Mouse (Mus musculus): ENCODE measurements at regions not wholly inside any gene's neighbourhood (a gene's known extent, or its start where the extent isn't known, plus 50 kb on each side); places are given as distances from the start of the nearest gene placed in this dataset.

DNA sequence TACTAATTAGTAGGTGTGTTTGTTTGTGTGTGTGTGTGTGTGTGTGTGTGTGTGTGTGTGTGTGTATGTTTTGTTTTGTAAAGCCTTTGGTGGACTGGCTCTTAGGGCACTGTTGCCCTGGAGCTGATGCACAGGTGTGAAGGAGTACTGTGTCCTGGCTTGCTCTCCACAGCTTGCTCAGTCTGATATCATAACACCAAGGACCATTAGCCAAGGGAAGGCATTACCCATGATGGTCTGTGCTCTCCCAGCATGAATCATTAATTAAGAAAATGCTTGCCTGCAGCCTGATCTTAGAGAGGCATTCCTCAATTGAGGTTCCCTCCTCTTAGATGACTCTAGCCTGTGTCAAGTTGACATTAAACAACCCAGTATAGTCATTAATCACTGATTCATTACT is 54.7 kb downstream of the Spry2 start:
- DNase-seq (ENCODE audit: low spot score in 2 of 2): no peak

- no peak for DNase-seq (ENCODE audit: low spot score in 2 of 2)
These were observed 59.1 kb downstream of the Spry2 start for GRCm38 (mm10) chr14:105837533-105837932.

DNA sequence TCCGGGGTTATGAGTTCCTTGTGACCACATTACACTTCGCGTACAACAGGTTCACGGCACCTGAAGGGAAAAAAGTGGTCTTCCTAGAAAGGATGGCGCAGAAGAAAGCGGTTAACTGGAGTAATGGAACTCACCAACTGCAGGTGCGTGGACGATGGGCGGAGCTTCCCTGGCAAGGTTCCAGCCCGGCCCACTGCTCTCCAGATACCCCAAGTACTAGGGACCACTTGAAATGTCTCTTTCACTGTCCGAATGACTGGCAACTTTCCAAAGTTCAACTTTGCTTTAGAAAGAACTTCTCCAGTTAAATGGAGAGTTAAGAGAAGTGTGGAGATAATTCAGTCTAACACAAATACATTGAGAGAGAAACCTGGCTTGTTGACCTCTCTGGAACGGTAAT is 65.9 kb downstream of the Spry2 start:
- no peak for DNase-seq (ENCODE audit: low spot score in 2 of 2)

GRCm38 (mm10) chr14:105830301-105830700 is 66.3 kb downstream of the Spry2 start:
- DNase-seq (ENCODE audit: low spot score in 2 of 2): no peak

GRCm38 (mm10) chr14:105823129-105823528 is 73.5 kb downstream of the Spry2 start:
- no peak for DNase-seq (ENCODE audit: low spot score in 2 of 2)

GRCm38 (mm10) chr14:105822653-105823052 is 74.0 kb downstream of the Spry2 start:
- no peak for DNase-seq (ENCODE audit: low spot score in 2 of 2)

- DNase-seq (ENCODE audit: low spot score in 2 of 2): no peak
These were observed 77.1 kb downstream of the Spry2 start for GRCm38 (mm10) chr14:105819534-105819933.

DNA sequence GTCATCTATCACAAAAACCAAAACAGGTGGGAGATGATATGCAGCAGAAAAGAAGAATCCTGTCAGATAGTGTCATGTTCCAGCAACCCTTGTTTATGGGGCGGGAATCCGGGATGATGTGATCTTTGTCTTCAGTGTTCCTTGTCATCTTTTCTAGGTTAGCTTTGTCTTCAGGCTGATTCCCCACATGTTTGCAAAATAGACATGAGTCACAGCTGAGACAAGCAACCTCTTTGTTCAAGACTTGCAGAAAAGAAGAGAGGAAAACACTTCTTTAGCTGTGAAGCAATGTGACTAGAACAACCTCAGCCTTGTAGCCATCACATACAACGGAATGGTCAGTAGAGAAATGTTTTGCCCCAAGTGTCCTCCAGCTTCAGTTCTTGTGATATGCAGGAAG is 77.8 kb downstream of the Spry2 start:
- no peak for DNase-seq (ENCODE audit: low spot score in 2 of 2)

- DNase-seq (ENCODE audit: low spot score in 2 of 2): no peak
These were observed 79.1 kb downstream of the Spry2 start for GRCm38 (mm10) chr14:105817481-105817880.

- no peak for DNase-seq (ENCODE audit: low spot score in 2 of 2)
These were observed 80.8 kb downstream of the Spry2 start for GRCm38 (mm10) chr14:105815827-105816226.

DNA sequence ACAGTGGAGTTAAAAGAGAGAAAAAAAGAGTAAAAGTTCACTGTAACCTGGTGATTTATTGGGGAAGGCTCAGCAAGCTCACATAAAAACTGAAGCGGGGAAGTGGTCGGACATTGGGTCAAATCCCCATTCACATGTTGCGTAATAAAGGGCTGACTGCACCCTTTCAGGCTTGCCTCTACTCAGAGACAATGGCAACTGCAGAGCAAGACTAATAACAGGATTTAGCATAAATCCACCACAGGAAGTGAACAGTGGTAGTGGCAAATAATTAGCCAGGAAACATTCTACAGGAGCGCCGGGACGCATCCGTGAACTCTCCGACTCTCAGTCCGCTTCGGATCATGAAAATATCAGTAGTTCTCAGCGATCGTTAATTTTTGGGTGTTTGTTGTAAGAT is 81.3 kb downstream of the Spry2 start:
- no peak for DNase-seq (ENCODE audit: low spot score in 2 of 2)

DNA sequence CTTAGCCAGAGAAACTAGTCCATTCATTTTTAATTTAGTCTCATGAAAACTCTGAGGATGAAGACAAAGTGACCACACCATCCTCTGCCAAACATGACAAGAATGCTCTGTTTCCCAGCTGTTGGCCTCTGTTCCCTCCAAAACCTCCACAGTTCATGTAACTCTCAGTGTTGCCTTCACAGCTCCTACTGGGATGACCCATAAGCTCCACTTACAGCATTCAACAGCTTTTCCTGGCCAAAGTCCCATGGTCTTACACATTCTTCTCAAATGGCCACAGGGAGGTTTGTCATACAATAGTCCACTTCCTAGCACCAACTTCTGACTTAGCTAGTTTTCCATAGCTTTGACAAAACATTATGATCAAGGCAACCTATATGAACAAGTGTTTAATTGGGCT is 83.0 kb downstream of the Spry2 start:
- no peak for DNase-seq (ENCODE audit: low spot score in 2 of 2)

DNA sequence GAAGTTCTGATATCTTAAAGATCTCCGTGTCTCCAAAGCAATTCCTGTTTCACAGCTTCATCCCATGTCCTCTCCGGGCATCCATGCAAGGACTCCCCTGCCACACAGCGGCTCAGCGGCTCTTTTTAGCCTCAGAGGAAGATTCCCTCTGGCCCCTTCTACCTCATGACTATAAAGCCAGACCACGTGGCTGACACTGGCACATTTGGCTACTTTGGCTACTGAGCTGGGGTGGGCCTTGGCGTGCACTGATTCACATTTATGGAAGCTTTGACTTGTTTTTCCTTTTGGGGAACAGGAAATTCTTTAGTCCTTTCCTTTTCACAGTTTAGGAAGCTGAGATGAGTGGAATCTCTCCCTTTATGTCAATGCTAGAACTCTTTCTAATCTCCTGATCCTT is 83.5 kb downstream of the Spry2 start:
- DNase-seq (ENCODE audit: low spot score in 2 of 2): no peak

DNA sequence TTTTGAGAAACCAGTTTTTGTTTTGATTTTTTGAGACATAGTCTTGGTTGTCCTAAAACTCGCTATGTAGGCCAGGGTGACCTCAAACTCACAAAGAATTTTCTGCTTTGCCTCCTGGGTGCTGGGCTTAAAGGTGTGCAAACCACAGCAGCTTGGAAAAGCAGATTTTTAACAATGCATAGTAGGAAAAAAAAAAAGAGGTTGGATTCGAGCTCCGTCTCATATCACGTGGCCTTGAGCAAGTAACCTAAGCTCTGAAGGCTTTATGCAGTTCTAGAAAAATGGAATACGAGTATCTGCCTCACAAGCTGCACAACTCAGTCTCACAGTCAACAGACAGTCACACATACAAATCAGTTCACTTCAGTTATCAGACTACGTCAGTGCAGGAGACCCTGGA is 90.9 kb downstream of the Spry2 start:
- DNase-seq (ENCODE audit: low spot score in 2 of 2): no peak

- no peak for DNase-seq (ENCODE audit: low spot score in 2 of 2)
These were observed 91.3 kb downstream of the Spry2 start for GRCm38 (mm10) chr14:105805362-105805761.

GRCm38 (mm10) chr14:105804761-105805160 is 91.9 kb downstream of the Spry2 start:
- no peak for DNase-seq (ENCODE audit: low spot score in 2 of 2)

- no peak for DNase-seq (ENCODE audit: low spot score in 2 of 2)
These were observed 93.3 kb downstream of the Spry2 start for GRCm38 (mm10) chr14:105803281-105803680.

GRCm38 (mm10) chr14:105802529-105803280 is 93.9 kb downstream of the Spry2 start:
- no peak for DNase-seq (ENCODE audit: low spot score in 2 of 2)

DNA sequence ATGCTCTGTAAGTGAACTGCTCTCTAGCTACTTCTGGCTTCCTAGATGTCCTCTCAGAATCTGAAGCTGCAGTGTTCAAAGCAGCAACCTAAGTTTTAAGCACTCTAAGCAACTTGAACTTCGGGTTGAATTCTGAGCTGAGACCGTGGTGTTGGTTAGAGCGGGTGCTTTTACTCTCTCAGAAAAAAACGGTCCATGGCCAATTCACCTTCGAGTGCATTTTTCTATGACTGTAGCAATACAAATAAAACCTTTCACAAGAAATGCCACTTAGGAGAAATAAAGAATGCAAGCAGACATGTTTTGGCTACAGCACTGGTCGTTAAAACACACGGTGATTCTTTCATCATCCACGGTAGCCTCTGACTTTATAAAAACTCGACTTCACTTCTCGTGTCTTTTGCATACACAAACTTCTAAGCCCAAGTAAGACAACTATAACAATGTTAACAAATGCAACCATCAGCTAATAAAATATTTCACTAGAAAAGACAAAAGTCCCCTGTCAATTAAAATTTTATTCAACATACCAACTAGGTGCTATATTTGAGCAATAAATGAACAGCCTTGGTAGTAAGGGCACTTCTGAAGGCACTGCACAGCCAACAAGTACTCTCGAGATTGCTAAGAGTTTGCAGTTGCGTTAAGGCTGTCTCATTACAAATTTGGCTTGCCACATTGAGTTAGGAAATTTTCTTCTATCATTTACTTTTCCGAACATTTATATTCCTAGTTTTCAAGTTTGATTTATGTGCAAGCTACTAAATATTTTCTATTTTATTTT is 96.3 kb downstream of the Spry2 start:
- DNase-seq (ENCODE audit: low spot score in 2 of 2): no peak

DNA sequence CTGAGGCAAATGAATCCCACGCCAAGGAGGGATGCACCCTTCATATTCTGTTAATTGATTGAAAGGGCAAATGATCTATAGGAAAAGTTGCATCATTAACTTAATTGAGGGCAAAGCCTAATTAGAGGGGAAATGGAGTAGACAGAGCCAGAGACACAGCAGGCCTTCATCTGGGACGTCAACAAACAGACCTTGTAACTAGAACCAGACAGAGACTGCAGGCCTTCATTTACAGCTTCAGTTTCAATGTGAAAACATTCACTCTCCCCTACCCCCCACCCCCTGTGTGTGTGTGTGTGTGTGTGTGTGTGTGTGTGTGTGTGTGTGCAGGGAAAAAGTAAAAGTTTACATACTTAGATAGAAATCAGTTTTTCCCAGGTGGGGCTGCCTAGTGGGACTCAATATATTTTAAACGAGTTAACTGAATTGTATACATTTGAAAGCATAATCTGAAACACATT is 97.2 kb downstream of the Spry2 start:
- no peak for DNase-seq (ENCODE audit: low spot score in 2 of 2)

- no peak for DNase-seq (ENCODE audit: low spot score in 2 of 2)
These were observed 103.5 kb downstream of the Spry2 start for GRCm38 (mm10) chr14:105793010-105793702.

DNA sequence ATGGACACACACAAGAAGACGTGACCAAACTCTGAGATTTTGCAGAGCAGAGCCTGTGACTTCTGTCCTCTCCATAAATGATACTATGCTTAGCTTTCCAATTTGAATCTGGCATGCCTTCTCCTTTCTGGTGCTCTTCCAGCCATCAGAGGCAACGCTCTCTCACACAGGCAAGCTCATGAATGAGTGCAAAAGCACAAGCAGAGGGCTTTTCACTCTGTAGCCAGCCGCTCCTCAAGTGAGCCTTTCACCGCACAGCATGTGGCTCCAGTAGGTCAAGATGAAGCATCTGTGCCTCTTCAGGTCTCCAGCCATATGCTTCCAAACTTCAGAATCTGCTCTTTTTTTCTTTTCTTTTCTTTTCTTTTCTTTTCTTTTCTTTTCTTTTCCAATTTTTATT is 106.2 kb downstream of the Spry2 start:
- DNase-seq (ENCODE audit: low spot score in 2 of 2): no peak

DNA sequence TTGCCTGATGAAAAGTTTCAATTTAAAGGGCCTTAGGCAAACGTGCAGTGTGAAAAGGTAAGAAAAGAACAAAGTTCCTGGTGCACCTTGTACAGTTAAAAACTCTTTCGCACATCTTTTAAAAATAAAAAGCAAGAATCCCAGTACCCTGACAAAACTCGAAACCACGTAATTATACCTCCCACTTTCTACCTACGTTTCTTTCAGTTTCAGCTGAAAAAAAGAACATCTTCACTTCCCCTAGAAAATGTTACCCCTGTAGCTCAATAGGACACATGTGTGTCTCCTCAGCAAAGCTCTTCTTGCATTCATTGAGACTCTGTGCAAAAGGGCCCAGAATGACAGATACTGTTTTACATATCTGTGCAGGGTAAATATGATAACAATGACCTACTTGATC is 113.2 kb downstream of the Spry2 start:
- DNase-seq (ENCODE audit: low spot score in 2 of 2): no peak
